Mouse (Mus musculus): ENCODE data around the gene Gpd1l.
A peak's percentile ranks its signal among the peaks of the same experiment; 100 is the strongest.

Gene Gpd1l

GRCm38 (mm10) chr9:114925571-114925970 lies 8.2 kb downstream of the Gpd1l start:
- no peak for DNase-seq

GRCm38 (mm10) chr9:114925039-114925438 lies 8.7 kb downstream of the Gpd1l start:
- no peak for DNase-seq

- DNase-seq: no peak
These were observed 9.3 kb downstream of the Gpd1l start for GRCm38 (mm10) chr9:114924511-114924910.

DNA sequence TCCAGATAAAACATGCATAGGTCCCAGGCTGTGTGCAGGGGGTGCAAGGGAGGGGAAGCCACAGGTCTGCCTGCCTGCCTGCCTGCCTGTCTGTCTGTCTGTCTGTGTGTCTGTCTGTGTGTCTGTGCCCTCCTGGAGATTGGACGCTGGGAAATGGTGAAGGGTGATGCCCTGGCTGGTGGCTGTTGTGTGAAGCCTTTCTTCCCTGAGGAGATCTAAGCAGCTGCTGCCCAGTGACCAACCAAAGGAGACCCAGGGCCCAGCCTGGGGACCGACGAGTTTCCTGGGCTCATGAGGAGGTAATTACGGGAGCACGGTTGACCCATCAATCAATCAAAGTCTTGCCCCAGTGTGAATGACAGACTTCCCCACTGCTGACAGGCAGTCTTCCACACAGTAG lies 11.6 kb downstream of the Gpd1l start:
- no peak for DNase-seq

- DNase-seq: peak; percentile 25
These were observed 12.3 kb downstream of the Gpd1l start for GRCm38 (mm10) chr9:114921352-114922081.

DNA sequence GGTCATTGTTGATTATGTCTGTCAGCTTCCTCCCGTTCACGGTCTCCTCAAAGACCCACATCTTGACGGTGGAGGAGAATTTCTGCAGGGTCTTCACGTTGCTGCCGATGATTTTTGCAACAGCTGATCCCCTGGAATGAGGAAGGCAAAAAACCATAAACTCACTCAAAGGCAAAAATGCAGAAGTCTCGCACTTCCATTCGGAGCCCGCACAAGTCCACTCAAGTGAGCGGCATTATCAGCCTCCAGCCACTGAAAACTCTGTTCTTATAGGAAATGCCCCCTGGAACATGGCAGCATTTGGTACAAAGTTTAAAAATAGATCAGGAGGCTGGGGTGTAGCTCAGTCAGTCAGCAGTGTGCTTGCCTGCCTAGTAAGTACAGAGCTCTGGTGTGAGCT lies 13.2 kb downstream of the Gpd1l start:
- no peak for DNase-seq

DNA sequence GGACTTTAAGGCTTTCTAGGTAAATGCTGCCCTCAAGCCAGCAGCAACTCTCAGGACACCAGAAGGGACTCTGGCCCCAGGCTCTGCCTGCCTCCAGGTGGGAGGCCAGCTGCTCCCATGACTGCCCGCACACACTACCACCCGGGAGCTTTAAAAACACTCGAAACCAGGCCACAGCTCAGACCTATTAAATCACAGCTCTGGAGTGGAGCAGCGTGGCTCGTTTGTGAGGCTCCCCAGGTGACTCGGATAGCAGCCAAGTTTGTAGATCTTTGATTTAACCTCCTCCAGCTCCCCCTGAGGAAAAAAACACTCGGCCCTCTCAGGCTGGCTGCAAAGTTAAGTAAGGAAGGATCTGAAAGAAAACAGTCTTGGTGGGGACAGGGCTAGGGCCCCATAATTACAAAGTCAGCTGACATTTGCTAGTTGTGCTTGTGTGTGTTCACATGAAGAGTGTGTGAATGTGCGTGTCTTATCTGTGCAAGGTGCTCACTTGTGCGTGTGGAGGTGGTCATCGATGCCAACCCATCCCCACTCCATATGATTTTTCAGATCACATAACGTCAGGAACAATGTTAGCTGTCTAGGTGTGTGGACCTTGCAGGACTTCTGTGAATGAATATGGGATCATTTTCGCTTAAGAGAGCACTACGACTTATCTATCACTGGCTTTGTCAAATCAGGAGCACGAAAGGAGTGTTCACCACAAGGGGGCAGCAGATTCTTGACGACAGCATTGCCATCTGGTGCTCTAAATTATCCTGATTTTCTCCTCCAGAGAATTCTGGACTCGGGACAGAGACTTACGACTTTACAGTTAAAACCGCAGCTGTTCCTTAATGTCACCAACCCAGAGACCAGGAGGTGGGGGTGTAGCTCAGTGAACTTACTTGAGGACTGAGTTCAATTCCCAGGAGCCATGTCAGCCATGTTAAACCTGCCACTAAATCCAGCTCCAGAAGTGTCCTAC lies 20.8 kb downstream of the Gpd1l start:
- DNase-seq: peak; percentile 89

GRCm38 (mm10) chr9:114907509-114907908 lies 26.3 kb downstream of the Gpd1l start:
- DNase-seq: peak; percentile 44

DNA sequence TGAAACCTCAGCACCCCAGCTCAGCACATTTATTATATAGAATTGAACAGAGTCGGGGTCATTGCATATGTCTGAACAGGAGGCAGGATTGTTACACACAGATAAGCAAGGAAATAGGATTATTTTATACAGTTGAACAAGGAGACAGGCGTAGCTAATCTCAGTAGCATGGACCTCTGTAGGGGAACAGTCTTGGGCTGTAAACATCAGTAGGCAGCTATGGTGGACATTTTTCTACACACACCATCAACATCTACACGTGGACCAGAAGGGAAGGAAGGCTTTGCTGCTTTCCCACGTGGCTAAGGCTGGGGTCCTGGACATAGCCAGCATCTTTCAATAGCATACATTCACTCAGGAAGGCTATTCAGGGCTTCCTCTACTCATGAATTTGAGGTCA lies 37.9 kb downstream of the Gpd1l start:
- no peak for DNase-seq

DNA sequence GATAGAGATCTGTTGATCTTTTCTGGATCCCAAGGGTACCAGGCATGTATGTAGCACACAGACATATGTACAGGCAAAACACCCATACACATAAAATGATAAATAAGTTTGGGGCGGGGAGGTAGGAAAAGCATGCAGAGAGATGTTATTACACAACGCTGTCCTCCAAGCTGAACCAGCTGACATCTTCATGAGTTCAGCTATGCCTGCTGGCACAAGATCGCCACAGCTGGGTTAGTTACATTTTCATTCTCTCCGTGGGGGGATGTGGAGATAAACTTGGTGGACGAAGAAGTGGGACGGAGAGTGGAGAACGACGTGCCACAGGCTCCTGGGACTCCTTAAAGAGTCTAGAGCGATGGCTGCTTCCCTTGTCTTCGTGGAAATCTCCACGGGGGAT lies 40.8 kb downstream of the Gpd1l start:
- peak; percentile 21 for DNase-seq

GRCm38 (mm10) chr9:114890377-114890776 lies 43.4 kb downstream of the Gpd1l start:
- DNase-seq: no peak

DNA sequence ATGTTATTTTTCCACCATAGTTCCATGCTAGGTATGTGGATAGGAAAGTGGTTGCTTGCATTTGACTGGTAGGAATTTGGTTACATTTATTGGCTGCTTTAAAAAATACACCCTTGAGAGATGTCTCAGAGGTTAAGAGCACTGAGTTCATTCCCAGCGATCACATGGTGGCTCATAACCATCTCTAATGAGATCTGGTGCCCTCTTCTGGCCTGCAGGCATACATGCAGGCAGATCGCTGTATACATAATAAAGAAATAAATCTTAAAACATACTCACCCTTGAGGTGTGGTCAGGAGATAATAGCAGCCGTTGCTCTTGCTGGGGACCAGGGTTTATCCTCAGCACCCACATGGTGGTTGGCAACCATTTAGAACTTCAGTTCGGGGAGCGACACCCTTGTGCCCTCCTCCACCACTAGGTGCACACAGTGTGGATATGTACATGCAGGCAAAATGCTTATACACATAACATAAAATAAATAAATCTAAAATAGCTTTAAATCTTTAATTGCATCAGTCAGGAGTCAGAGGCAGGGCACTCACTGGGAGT lies 44.9 kb downstream of the Gpd1l start:
- DNase-seq: no peak

DNA sequence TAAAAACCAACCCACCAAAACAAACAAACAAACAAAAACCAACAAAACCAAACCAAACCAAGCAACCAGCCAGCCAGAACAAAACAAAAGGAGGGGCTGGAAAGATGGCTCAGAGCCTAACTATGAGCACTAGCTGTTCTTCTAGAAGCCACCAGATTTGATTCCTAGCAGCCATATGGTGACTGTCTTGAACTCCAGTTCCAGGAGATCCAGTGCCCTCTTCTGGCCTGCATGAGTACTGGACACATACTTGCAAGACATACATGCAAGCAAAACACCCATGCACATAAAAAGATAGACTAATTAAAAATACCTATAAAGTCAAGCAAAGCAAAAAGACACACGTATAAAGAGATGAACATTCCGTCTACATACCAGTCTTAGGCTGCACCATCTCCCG lies 46.1 kb downstream of the Gpd1l start:
- DNase-seq: peak; percentile 59

GRCm38 (mm10) chr9:114885991-114886662 lies 47.7 kb downstream of the Gpd1l start:
- DNase-seq: peak; percentile 18

DNA sequence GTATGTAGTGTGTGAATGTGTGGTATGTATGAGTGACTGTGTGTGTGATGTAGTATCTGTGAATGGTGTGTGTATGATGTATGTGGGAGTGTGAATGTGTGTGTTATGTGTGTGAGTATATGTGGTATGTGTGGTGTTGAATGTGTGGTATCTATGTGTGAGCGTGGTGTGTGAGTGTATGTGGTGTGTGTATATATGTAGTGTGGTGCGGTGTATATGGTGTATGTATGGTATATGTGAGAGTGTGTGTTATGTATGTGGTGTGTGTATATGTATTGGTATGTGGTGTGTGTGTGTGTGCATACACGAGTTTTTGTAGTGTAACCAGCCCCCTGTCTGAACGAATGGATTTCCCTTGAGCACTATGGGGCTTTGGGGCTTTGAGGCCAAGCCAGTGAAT lies 48.2 kb downstream of the Gpd1l start:
- no peak for DNase-seq

- DNase-seq: peak; percentile 10
These were observed 51.8 kb downstream of the Gpd1l start for GRCm38 (mm10) chr9:114881977-114882376.

- no peak for DNase-seq
These were observed 78.5 kb downstream of the Gpd1l start for GRCm38 (mm10) chr9:114855327-114855726.

DNA sequence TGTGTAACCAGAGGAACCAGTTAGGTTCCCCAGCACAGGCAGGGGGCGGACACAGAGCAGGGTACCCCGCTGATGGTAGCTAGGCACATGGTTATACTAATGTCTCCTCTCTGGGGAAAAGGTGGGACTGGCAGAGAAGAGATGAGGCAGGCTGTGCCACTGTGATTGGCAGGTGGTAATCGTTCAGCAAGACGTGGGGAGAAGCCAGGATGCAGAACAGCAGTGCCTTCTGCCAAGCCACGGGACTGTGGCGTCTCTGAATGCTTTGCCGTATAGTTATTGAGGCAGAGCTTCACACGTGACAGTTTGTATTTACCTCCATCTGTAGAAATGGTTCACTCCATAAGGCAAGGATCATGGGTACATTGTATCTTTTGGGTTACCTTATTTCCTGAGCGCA lies 79.1 kb downstream of the Gpd1l start:
- DNase-seq: no peak

- peak; percentile 12 for DNase-seq
These were observed 80.5 kb downstream of the Gpd1l start for GRCm38 (mm10) chr9:114853336-114853735.

GRCm38 (mm10) chr9:114851419-114852190 lies 82.2 kb downstream of the Gpd1l start:
- DNase-seq: peak; percentile 48

All from lung, postnatal 10 days (tissue).